9 mouse cellular contexts compared by ENCODE assay signal in genomic region chr19:53309631-53310030, GRCm38 (mm10). TPM values are rescaled to one million over a fixed set of nuclear protein-coding genes. Genes with fewer than 3 reads are reported as not detected.
DNase-seq lines count a peak whose midpoint lies in the region; ATAC-seq and TF ChIP-seq lines count a peak whose summit lies in the region.
"Had no signal": no experiment of that assay in that cellular context is flagged by ENCODE, and none has a peak within 500 bp of the region (broad histone marks: within the 10 kb centered on the region; RNA-seq: fewer than 3 reads in every experiment).

No protein-coding gene starts in this region.

- no peak for TF ChIP-seq POLR2A in CH12.LX (IDR thresholded peaks at IDR 0.05; ENCODE audit: low read depth, low read length)

- no peak overlapping the region for H3K9ac ChIP-seq in CH12.LX (ENCODE audit: insufficient read depth, low read depth)
- no peak overlapping the region for H3K9ac ChIP-seq in forebrain, embryonic 13.5 days
- H3K9ac ChIP-seq in liver, embryonic 14.5 days (replicated peaks), result no peak overlapping the region

- no peak overlapping the region for H3K27ac ChIP-seq in heart, embryonic 10.5 days
- no peak overlapping the region for H3K27ac ChIP-seq in CH12.LX (ENCODE audit: insufficient read depth, low read depth)
- H3K27ac ChIP-seq in forebrain, embryonic 13.5 days, result no peak overlapping the region
- no peak overlapping the region for H3K27ac ChIP-seq in liver, embryonic 14.5 days

- no peaks in the 10 kb centered on the region for H3K79me2 ChIP-seq in CH12.LX (replicated peaks; ENCODE audit: control insufficient read depth, extremely low read depth, insufficient read depth, poor library complexity, severe bottlenecking)

- TF ChIP-seq RAD21 in CH12.LX (IDR thresholded peaks at IDR 0.05; ENCODE audit: low read depth, low read length), result no peak

- DNase-seq in heart, embryonic 10.5 days (ENCODE audit: low spot score), result no peak
- no peak for DNase-seq in heart, postnatal 10 days
- DNase-seq in CH12.LX (ENCODE audit: extremely low read depth), result no peak
- no peak for DNase-seq in liver, embryonic 14.5 days (ENCODE audit: low read depth in 3 of 3, low spot score in 3 of 3)
- no peak for DNase-seq in ovary, postnatal 10 days (ENCODE audit: low spot score)
- no peak for DNase-seq in urinary bladder, adult 2 months (ENCODE audit: low spot score)
- no peak for DNase-seq in frontal cortex, postnatal 14 days (ENCODE audit: low spot score in 2 of 2)

- H3K4me3 ChIP-seq in heart, embryonic 10.5 days, result 0 out of 2 replicates have a peak overlapping the region, but pooled peaks have one; percentile 98
- peak overlapping the region in 1 of 3 experiments; percentile 90 for H3K4me3 ChIP-seq in CH12.LX (replicated peaks in 1 of 3; ENCODE audit: low read depth in 2 of 3, low read length in 2 of 3, poor library complexity in 1 of 3)
- H3K4me3 ChIP-seq in forebrain, embryonic 13.5 days, result 0 out of 2 replicates have a peak overlapping the region, but pooled peaks have one; percentile 97
- H3K4me3 ChIP-seq in liver, embryonic 14.5 days (ENCODE audit: insufficient read depth in 1 of 2, low read depth in 2 of 2, low read length in 2 of 2), result peak overlapping the region in 1 of 2 experiments; percentile 99; a peak in 2 of 4 replicates

- in situ Hi-C loops in CH12.LX (cut with MboI; ENCODE audit: low pct_ligation_motif_present, low pct_unique_long_range_greater_than_20kb, low sequenced_read_pairs), result loop anchor here (10.0 kb wide), 1 partner anchor 55 kb away; no protein-coding TSS in a partner anchor

- 19% methylated on average over 4 of the region's 4 CpGs for WGBS in heart, embryonic 10.5 days
- 17% methylated on average over 4 of the region's 4 CpGs for WGBS in forebrain, embryonic 13.5 days
- WGBS in liver, embryonic 14.5 days (ENCODE audit: insufficient replicate concordance), result 44% methylated on average over 4 of the region's 4 CpGs

- H3K4me1 ChIP-seq in heart, embryonic 10.5 days, result peaks cover 15% of the 10 kb centered on the region
- peaks cover 6 to 12% of the 10 kb centered on the region in 2 experiments for H3K4me1 ChIP-seq in CH12.LX (ENCODE audit: control insufficient read depth in 1 of 2, insufficient read depth in 2 of 2)
- peaks cover 19% of the 10 kb centered on the region for H3K4me1 ChIP-seq in forebrain, embryonic 13.5 days
- H3K4me1 ChIP-seq in liver, embryonic 14.5 days (replicated peaks; ENCODE audit: control insufficient read depth in 2 of 2, insufficient read depth in 2 of 2, low read length in 1 of 2), result peaks cover 4 to 6% of the 10 kb centered on the region in 2 experiments

- no peak for ATAC-seq in forebrain, embryonic 13.5 days
- no peak for ATAC-seq in liver, embryonic 14.5 days (ENCODE audit: insufficient read depth)
- ATAC-seq: activated CD4-positive, CD25-positive, alpha-beta regulatory T cell, adult 4 months had no signal

- no peak for TF ChIP-seq CTCF in CH12.LX (conservative IDR thresholded peaks at IDR 0.05 in 1 of 2, IDR thresholded peaks at IDR 0.05 in 1 of 2; ENCODE audit: low read depth in 2 of 2, low read length in 2 of 2)
- TF ChIP-seq CTCF in liver, embryonic 14.5 days (IDR thresholded peaks at IDR 0.05; ENCODE audit: low read depth), result no peak

- no peaks in the 10 kb centered on the region for H3K9me3 ChIP-seq in heart, embryonic 10.5 days
- H3K9me3 ChIP-seq in CH12.LX (replicated peaks; ENCODE audit: low read length), result no peaks in the 10 kb centered on the region
- H3K9me3 ChIP-seq in forebrain, embryonic 13.5 days (replicated peaks), result no peaks in the 10 kb centered on the region
- H3K9me3 ChIP-seq in liver, embryonic 14.5 days (ENCODE audit: control insufficient read depth, low read length), result no peaks in the 10 kb centered on the region

- dilution Hi-C loops in CH12.LX (cut with MboI; ENCODE audit: extremely low pct_ligation_motif_present, extremely low pct_unique_long_range_greater_than_20kb, low sequenced_read_pairs), result no loop called here

- TF ChIP-seq EP300 in CH12.LX (IDR thresholded peaks at IDR 0.05; ENCODE audit: low read length), result no peak
- TF ChIP-seq EP300 in liver, embryonic 14.5 days (IDR thresholded peaks at IDR 0.05; ENCODE audit: low read depth), result no peak

- peak overlapping the region; percentile 17; the same call in 1 of the 2 replicates for H3K4me2 ChIP-seq in CH12.LX (ENCODE audit: insufficient read depth, low read depth, poor library complexity, severe bottlenecking)
- H3K4me2 ChIP-seq in forebrain, embryonic 13.5 days, result peak overlapping the region; percentile 91; the same call in 1 of the 2 replicates
- peak overlapping the region; percentile 100 for H3K4me2 ChIP-seq in liver, embryonic 14.5 days (ENCODE audit: low read depth)

- H3K27me3 ChIP-seq in heart, embryonic 10.5 days (ENCODE audit: insufficient read depth, poor library complexity, severe bottlenecking), result no peaks in the 10 kb centered on the region
- H3K27me3 ChIP-seq in CH12.LX (replicated peaks), result peaks cover 13% of the 10 kb centered on the region
- H3K27me3 ChIP-seq in forebrain, embryonic 13.5 days, result no peaks in the 10 kb centered on the region
- no peaks in the 10 kb centered on the region for H3K27me3 ChIP-seq in liver, embryonic 14.5 days (ENCODE audit: control insufficient read depth, insufficient read depth, low read length)

- intact Hi-C loops in heart, postnatal 10 days (cut with DNase I), result loop anchor here (5.0 kb wide), 3 partner anchors 37 to 167 kb away; partner anchors contain the start of gene Add3

- H3K36me3 ChIP-seq in heart, embryonic 10.5 days, result no peaks in the 10 kb centered on the region
- no peaks in the 10 kb centered on the region for H3K36me3 ChIP-seq in CH12.LX (replicated peaks in 1 of 2; ENCODE audit: control insufficient read depth in 1 of 2, insufficient read depth in 1 of 2, low read length in 1 of 2)
- H3K36me3 ChIP-seq in forebrain, embryonic 13.5 days (ENCODE audit: poor library complexity, severe bottlenecking), result no peaks in the 10 kb centered on the region
- no peaks in the 10 kb centered on the region for H3K36me3 ChIP-seq in liver, embryonic 14.5 days (replicated peaks; ENCODE audit: control insufficient read depth, insufficient read depth, low read depth)

TF ChIP-seq in CH12.LX, 34 proteins besides CTCF, POLR2A, EP300 and RAD21:
- TF ChIP-seq KAT2A (IDR thresholded peaks at IDR 0.05; ENCODE audit: insufficient replicate concordance, low read length) (no peak), IRF4 (IDR thresholded peaks at IDR 0.05; ENCODE audit: low read depth, low read length) (no peak), NRF1 (IDR thresholded peaks at IDR 0.05; ENCODE audit: low read depth, low read length) (no peak), PAX5 (IDR thresholded peaks at IDR 0.05; ENCODE audit: low read length) (no peak), HCFC1 (IDR thresholded peaks at IDR 0.05; ENCODE audit: low read depth, low read length) (no peak), RCOR1 (conservative IDR thresholded peaks at IDR 0.05; ENCODE audit: low read depth, low read length) (no peak), BHLHE40 (IDR thresholded peaks at IDR 0.05; ENCODE audit: low read depth, low read length) (no peak), SIN3A (IDR thresholded peaks at IDR 0.05; ENCODE audit: low read length) (no peak), ETS1 (conservative IDR thresholded peaks at IDR 0.05; ENCODE audit: low read depth, low read length) (no peak), ZKSCAN1 (IDR thresholded peaks at IDR 0.05; ENCODE audit: borderline replicate concordance, low read depth, low read length) (no peak), JUN (IDR thresholded peaks at IDR 0.05; ENCODE audit: insufficient read depth, low read depth, low read length) (no peak), JUND (conservative IDR thresholded peaks at IDR 0.05; ENCODE audit: low read depth, low read length) (no peak), TCF12 (IDR thresholded peaks at IDR 0.05; ENCODE audit: low read depth, low read length) (no peak), CHD2 (IDR thresholded peaks at IDR 0.05; ENCODE audit: low read length) (no peak), E2F4 (IDR thresholded peaks at IDR 0.05; ENCODE audit: insufficient replicate concordance, low read depth, low read length) (no peak)

RNA-seq across cellular contexts. Expression of gene Mxi1, which starts 0.7 kb away (rescaled TPM):
- polyA plus RNA-seq in heart, embryonic 10.5 days (2016; fragmentation: Nextera tagmentation; extraction: Ambion mirVana), result 27.7 and 28.7 TPM in 2 replicates
- 10 to 100 TPM; 36.3 to 39.9 TPM for total RNA-seq in heart, postnatal 10 days (2021)
- 8.1 and 19.9 TPM in 2 replicates for total RNA-seq in CH12.LX (2012; rRNA removed)
- 14.5 and 18.9 TPM in 2 replicates for total RNA-seq in CH12.LX (2014; rRNA removed)
- polyA plus RNA-seq in CH12.LX (2012; ENCODE audit: insufficient read length, low read depth), result 10.6 and 10.9 TPM in 2 replicates
- 21.0 and 26.7 TPM in 2 replicates for polyA plus RNA-seq in forebrain, embryonic 13.5 days (2015; fragmentation: Nextera tagmentation; extraction: Ambion mirVana)
- polyA plus RNA-seq in liver, embryonic 14.5 days (2012; rRNA removed), result 11.1 and 16.5 TPM in 2 replicates
- 27.7 and 33.1 TPM in 2 replicates for polyA plus RNA-seq in liver, embryonic 14.5 days (2014; fragmentation: Nextera tagmentation; extraction: Ambion mirVana)
- 37.6 and 43.3 TPM in 2 replicates for polyA plus RNA-seq in urinary bladder, adult 2 months (2012; rRNA removed)

Comparison
In these comparisons a context has a peak if more than half of its experiments do, and no peak if none do; other contexts are left out.
1. H3K4me2 ChIP-seq: peak in every context shown above with its lines; median percentile 100 in liver, embryonic 14.5 days; 91 in forebrain, embryonic 13.5 days; 17 in CH12.LX.